8 mouse cellular contexts compared by ENCODE assay signal in the genomic region with DNA sequence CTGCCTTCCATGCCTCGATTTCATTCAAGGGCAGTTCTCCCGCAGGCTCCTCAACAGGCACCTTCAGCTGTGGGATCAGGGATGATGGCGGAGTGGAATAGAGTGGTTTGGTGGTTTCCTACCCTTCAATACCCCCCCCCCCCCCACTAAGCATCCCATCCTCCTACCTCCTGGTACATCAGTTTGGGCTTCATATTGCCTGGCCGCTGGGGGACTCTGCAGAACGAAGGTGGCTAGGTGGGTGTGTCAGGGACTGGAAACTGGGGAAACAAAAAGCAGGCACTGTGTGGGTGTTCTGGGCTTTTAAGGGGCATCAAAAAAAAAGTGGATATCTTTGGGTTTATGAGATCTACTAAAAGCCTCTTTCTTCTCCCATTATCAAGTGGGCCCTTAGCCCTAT. TPM values are rescaled to one million over a fixed set of nuclear protein-coding genes. Genes with fewer than 3 reads are reported as not detected.
DNase-seq lines count a peak whose midpoint lies in the region; ATAC-seq and TF ChIP-seq lines count a peak whose summit lies in the region.

No protein-coding gene starts in this region.

- H3K4me2 ChIP-seq in kidney, embryonic 14.5 days (replicated peaks; ENCODE audit: low read depth, low read length) = peak overlapping the region; percentile 87
- H3K4me2 ChIP-seq in hindbrain, embryonic 11.5 days (replicated peaks; ENCODE audit: low read depth, low read length) = peak overlapping the region; percentile 57
- peak overlapping the region; percentile 48 for H3K4me2 ChIP-seq in midbrain, embryonic 11.5 days

- H3K4me1 ChIP-seq in kidney, embryonic 14.5 days (ENCODE audit: control insufficient read depth, insufficient read depth, low read length) = no peaks in the 10 kb centered on the region
- no peaks in the 10 kb centered on the region for H3K4me1 ChIP-seq in kidney, adult 2 months (ENCODE audit: control insufficient read depth, insufficient read depth, low read length)
- peaks cover 3% of the 10 kb centered on the region; the same call in 1 of the 2 replicates for H3K4me1 ChIP-seq in brown adipose tissue, adult 24 weeks (ENCODE audit: control insufficient read depth, insufficient read depth, insufficient read length, low read length)
- no peaks in the 10 kb centered on the region for H3K4me1 ChIP-seq in hindbrain, embryonic 11.5 days (replicated peaks; ENCODE audit: control insufficient read depth, insufficient read depth, low read length)
- H3K4me1 ChIP-seq in midbrain, embryonic 11.5 days (ENCODE audit: control insufficient read depth, insufficient read depth, low read length) = no peaks in the 10 kb centered on the region

- WGBS in kidney, embryonic 14.5 days = 62% methylated on average over 5 of the region's 5 CpGs
- 60% methylated on average over 5 of the region's 5 CpGs for WGBS in kidney, adult 2 months
- WGBS in hindbrain, embryonic 11.5 days = 66% methylated on average over 5 of the region's 5 CpGs
- WGBS in midbrain, embryonic 11.5 days = 63% methylated on average over 5 of the region's 5 CpGs

- no peaks in the 10 kb centered on the region for H3K27me3 ChIP-seq in kidney, embryonic 14.5 days (ENCODE audit: control insufficient read depth, insufficient read depth, low read length)
- H3K27me3 ChIP-seq in kidney, adult 2 months (replicated peaks; ENCODE audit: control insufficient read depth, insufficient read depth, low read length) = no peaks in the 10 kb centered on the region
- no peaks in the 10 kb centered on the region for H3K27me3 ChIP-seq in hindbrain, embryonic 11.5 days (ENCODE audit: control insufficient read depth, insufficient read depth, low read length)
- no peaks in the 10 kb centered on the region for H3K27me3 ChIP-seq in midbrain, embryonic 11.5 days (ENCODE audit: control insufficient read depth, insufficient read depth, low read length)

- TF ChIP-seq CTCF in kidney, adult 2 months (conservative IDR thresholded peaks at IDR 0.05; ENCODE audit: insufficient read depth, insufficient read length, low read depth, low read length) = no peak

- ATAC-seq in kidney, embryonic 14.5 days (ENCODE audit: low FRiP score, low TSS enrichment) = no peak
- no peak for ATAC-seq in hindbrain, embryonic 11.5 days (ENCODE audit: low FRiP score)
- ATAC-seq in midbrain, embryonic 11.5 days (ENCODE audit: low FRiP score) = no peak
- ATAC-seq in activated CD4-positive, CD25-positive, alpha-beta regulatory T cell, adult 4 months = no peak

- H3K36me3 ChIP-seq in kidney, embryonic 14.5 days (ENCODE audit: control insufficient read depth, insufficient read depth, low read length) = peaks cover 10% of the 10 kb centered on the region; the same call in 1 of the 2 replicates
- no peaks in the 10 kb centered on the region for H3K36me3 ChIP-seq in kidney, adult 2 months (ENCODE audit: control insufficient read depth, insufficient read depth, low read length)
- H3K36me3 ChIP-seq in hindbrain, embryonic 11.5 days (ENCODE audit: control insufficient read depth, insufficient read depth, low read length) = no peaks in the 10 kb centered on the region; the same call in 1 of the 2 replicates
- H3K36me3 ChIP-seq in midbrain, embryonic 11.5 days (ENCODE audit: control insufficient read depth, insufficient read depth, low read length) = no peaks in the 10 kb centered on the region

- no peak overlapping the region for H3K27ac ChIP-seq in kidney, embryonic 14.5 days (ENCODE audit: low read depth, low read length)
- no peak overlapping the region for H3K27ac ChIP-seq in kidney, adult 2 months (ENCODE audit: insufficient read depth, low read depth, low read length)
- H3K27ac ChIP-seq in brown adipose tissue, adult 24 weeks (replicated peaks; ENCODE audit: low read depth, low read length) = no peak overlapping the region
- no peak overlapping the region for H3K27ac ChIP-seq in hindbrain, embryonic 11.5 days (ENCODE audit: low read depth, low read length)
- H3K27ac ChIP-seq in midbrain, embryonic 11.5 days (ENCODE audit: low read depth, low read length) = no peak overlapping the region

- no peak for DNase-seq in kidney, adult 2 months
- DNase-seq in hindbrain, embryonic 11.5 days (ENCODE audit: low spot score) = no peak
- DNase-seq in midbrain, embryonic 11.5 days (ENCODE audit: low spot score, missing footprints) = no peak
- DNase-seq in gastrocnemius, postnatal 25 days = no peak
- no peak for DNase-seq in frontal cortex, postnatal 14 days (ENCODE audit: low spot score in 2 of 2)

- TF ChIP-seq POLR2A in kidney, adult 2 months (IDR thresholded peaks at IDR 0.05; ENCODE audit: low read depth, low read length) = no peak

- no peaks in the 10 kb centered on the region for H3K9me3 ChIP-seq in kidney, embryonic 14.5 days (ENCODE audit: control insufficient read depth, low read length)
- H3K9me3 ChIP-seq in hindbrain, embryonic 11.5 days (ENCODE audit: control insufficient read depth, low read length) = no peaks in the 10 kb centered on the region
- H3K9me3 ChIP-seq in midbrain, embryonic 11.5 days (ENCODE audit: control insufficient read depth, low read length) = no peaks in the 10 kb centered on the region

- H3K9ac ChIP-seq in kidney, embryonic 14.5 days (ENCODE audit: low read depth, low read length) = no peak overlapping the region; the same call in 1 of the 2 replicates
- H3K9ac ChIP-seq in hindbrain, embryonic 11.5 days (ENCODE audit: low read depth, low read length) = peak overlapping the region; percentile 65
- peak overlapping the region; percentile 35; the same call in 1 of the 2 replicates for H3K9ac ChIP-seq in midbrain, embryonic 11.5 days (ENCODE audit: low read length)

- H3K4me3 ChIP-seq in kidney, embryonic 14.5 days (ENCODE audit: low read length) = peak overlapping the region; percentile 54
- no peak overlapping the region for H3K4me3 ChIP-seq in kidney, adult 2 months (ENCODE audit: insufficient read depth, low read depth, low read length)
- H3K4me3 ChIP-seq in brown adipose tissue, adult 24 weeks (ENCODE audit: insufficient read depth, low read depth, low read length) = peak overlapping the region; percentile 66
- H3K4me3 ChIP-seq in hindbrain, embryonic 11.5 days (ENCODE audit: low read depth, low read length) = peak overlapping the region; percentile 43
- peak overlapping the region; percentile 27; the same call in 1 of the 2 replicates for H3K4me3 ChIP-seq in midbrain, embryonic 11.5 days (ENCODE audit: low read depth, low read length)

RNA-seq across cellular contexts. Expression of a gene that starts 11.1 kb away (rescaled TPM):
- polyA plus RNA-seq in kidney, embryonic 14.5 days (2014; fragmentation: Nextera tagmentation; extraction: Ambion mirVana) = 63.9 and 78.8 TPM in 2 replicates
- 142 and 163 TPM in 2 replicates for polyA plus RNA-seq in kidney, adult 2 months (2012; rRNA removed)
- 23.5 and 27.8 TPM in 2 replicates for polyA plus RNA-seq in brown adipose tissue, adult 24 weeks (2012; ENCODE audit: insufficient read depth, insufficient read length, missing spikeins)
- polyA plus RNA-seq in hindbrain, embryonic 11.5 days (2014; fragmentation: Nextera tagmentation; extraction: Ambion mirVana) = 72.1 and 72.9 TPM in 2 replicates
- 62.5 and 63.5 TPM in 2 replicates for polyA plus RNA-seq in midbrain, embryonic 11.5 days (2014; fragmentation: Nextera tagmentation; extraction: Ambion mirVana)
- 10 to 100 TPM; 14.9 to 15.0 TPM for total RNA-seq in gastrocnemius, postnatal 25 days (2021)
- 100 to 1,000 TPM; 149 to 193 TPM for polyA plus RNA-seq in activated CD4-positive, CD25-positive, alpha-beta regulatory T cell, adult 4 months (2017; shearing (Covaris generic))

RNA-seq across cellular contexts. Expression of a gene that starts 11.1 kb away (rescaled TPM):
- polyA plus RNA-seq in kidney, embryonic 14.5 days (2014; fragmentation: Nextera tagmentation; extraction: Ambion mirVana) = 19.7 and 21.4 TPM in 2 replicates
- polyA plus RNA-seq in kidney, adult 2 months (2012; rRNA removed) = 16.9 and 19.3 TPM in 2 replicates
- 5.8 and 12.3 TPM in 2 replicates for polyA plus RNA-seq in brown adipose tissue, adult 24 weeks (2012; ENCODE audit: insufficient read depth, insufficient read length, missing spikeins)
- polyA plus RNA-seq in hindbrain, embryonic 11.5 days (2014; fragmentation: Nextera tagmentation; extraction: Ambion mirVana) = 22.4 and 24.5 TPM in 2 replicates
- 24.6 and 26.5 TPM in 2 replicates for polyA plus RNA-seq in midbrain, embryonic 11.5 days (2014; fragmentation: Nextera tagmentation; extraction: Ambion mirVana)
- 100 to 1,000 TPM in 1 of 2 experiments, 10 to 100 TPM in 1; 88.3 to 110 TPM for total RNA-seq in gastrocnemius, postnatal 25 days (2021)
- polyA plus RNA-seq in activated CD4-positive, CD25-positive, alpha-beta regulatory T cell, adult 4 months (2017; shearing (Covaris generic)) = 10 to 100 TPM; 14.9 to 18.7 TPM

RNA-seq across cellular contexts. Expression of a gene that starts 18.9 kb away (rescaled TPM):
- polyA plus RNA-seq in kidney, embryonic 14.5 days (2014; fragmentation: Nextera tagmentation; extraction: Ambion mirVana) = 0.80 and 1.1 TPM in 2 replicates
- polyA plus RNA-seq in kidney, adult 2 months (2012; rRNA removed) = 0.48 and 0.61 TPM in 2 replicates
- not detected in 2 replicates for polyA plus RNA-seq in brown adipose tissue, adult 24 weeks (2012; ENCODE audit: insufficient read depth, insufficient read length, missing spikeins)
- polyA plus RNA-seq in hindbrain, embryonic 11.5 days (2014; fragmentation: Nextera tagmentation; extraction: Ambion mirVana) = 0.21 and 0.96 TPM in 2 replicates
- 0.18 and 0.21 TPM in 2 replicates for polyA plus RNA-seq in midbrain, embryonic 11.5 days (2014; fragmentation: Nextera tagmentation; extraction: Ambion mirVana)
- under 1 TPM; 0.13 to 0.18 TPM for total RNA-seq in gastrocnemius, postnatal 25 days (2021)
- polyA plus RNA-seq in activated CD4-positive, CD25-positive, alpha-beta regulatory T cell, adult 4 months (2017; shearing (Covaris generic)) = not detected

RNA-seq across cellular contexts. Expression of a gene that starts 42.8 kb away (rescaled TPM):
- 1.2 and 1.6 TPM in 2 replicates for polyA plus RNA-seq in kidney, embryonic 14.5 days (2014; fragmentation: Nextera tagmentation; extraction: Ambion mirVana)
- 1.2 and 1.5 TPM in 2 replicates for polyA plus RNA-seq in kidney, adult 2 months (2012; rRNA removed)
- polyA plus RNA-seq in brown adipose tissue, adult 24 weeks (2012; ENCODE audit: insufficient read depth, insufficient read length, missing spikeins) = 0.32 and 0.50 TPM in 2 replicates
- polyA plus RNA-seq in hindbrain, embryonic 11.5 days (2014; fragmentation: Nextera tagmentation; extraction: Ambion mirVana) = 0.53 and 1.0 TPM in 2 replicates
- polyA plus RNA-seq in midbrain, embryonic 11.5 days (2014; fragmentation: Nextera tagmentation; extraction: Ambion mirVana) = 0.77 and 0.85 TPM in 2 replicates
- 10 to 100 TPM; 11.6 to 13.0 TPM for total RNA-seq in gastrocnemius, postnatal 25 days (2021)
- polyA plus RNA-seq in activated CD4-positive, CD25-positive, alpha-beta regulatory T cell, adult 4 months (2017; shearing (Covaris generic)) = under 1 TPM; 0.11 to 0.68 TPM

RNA-seq across cellular contexts. Expression of a gene that starts 49.4 kb away (rescaled TPM):
- 63.4 and 96.7 TPM in 2 replicates for polyA plus RNA-seq in kidney, embryonic 14.5 days (2014; fragmentation: Nextera tagmentation; extraction: Ambion mirVana)
- 83.9 and 89.2 TPM in 2 replicates for polyA plus RNA-seq in kidney, adult 2 months (2012; rRNA removed)
- 294 and 321 TPM in 2 replicates for polyA plus RNA-seq in brown adipose tissue, adult 24 weeks (2012; ENCODE audit: insufficient read depth, insufficient read length, missing spikeins)
- polyA plus RNA-seq in hindbrain, embryonic 11.5 days (2014; fragmentation: Nextera tagmentation; extraction: Ambion mirVana) = 67.5 and 71.7 TPM in 2 replicates
- polyA plus RNA-seq in midbrain, embryonic 11.5 days (2014; fragmentation: Nextera tagmentation; extraction: Ambion mirVana) = 62.6 and 69.0 TPM in 2 replicates
- total RNA-seq in gastrocnemius, postnatal 25 days (2021) = 100 to 1,000 TPM; 135 to 147 TPM
- 10 to 100 TPM; 43.6 to 48.5 TPM for polyA plus RNA-seq in activated CD4-positive, CD25-positive, alpha-beta regulatory T cell, adult 4 months (2017; shearing (Covaris generic))
